Mouse (Mus musculus) liver, embryonic 14.5 days (tissue): ENCODE data around the gene Clybl. TPM values are rescaled to one million over a fixed set of nuclear protein-coding genes. Genes with fewer than 3 reads are reported as not detected.

Source experiments
- ATAC-seq: fragments of 200-750 bp; cut with Nextera tagmentation; 2 replicates; pipeline ENCODE4 v1.8.0; 2017; ENCODE audit warnings: moderate number of reproducible peaks, mild to moderate bottlenecking, moderate library complexity; ENCODE audit not compliant: insufficient read depth
- DNase-seq, 3 experiments: peaks; one replicate each; pipeline ENCODE4 v3.0.0-alpha.2; 2012 to 2013; ENCODE audit warnings: low read depth in 3 of 3, low spot score in 3 of 3
- H3K27ac ChIP-seq: fragments of 300-500 bp; sonication (generic); 2 replicates; pipeline ENCODE4 v1.5.1; 2014; ENCODE audit warnings: moderate library complexity, mild to moderate bottlenecking, control low read depth, inconsistent platforms
- H3K27me3 ChIP-seq: fragments of 300-500 bp; sonication (generic); 2 replicates; pipeline ENCODE4 v1.6.1; 2014; ENCODE audit warnings: mild to moderate bottlenecking, low read length, moderate library complexity; ENCODE audit not compliant: control insufficient read depth, insufficient read depth
- H3K36me3 ChIP-seq: fragments of 300-500 bp; sonication (generic); replicated peaks from 2 replicates; pipeline ENCODE4 v1.6.1; 2014; ENCODE audit warnings: low read depth; ENCODE audit not compliant: control insufficient read depth, insufficient read depth
- H3K4me1 ChIP-seq, 2 experiments: fragments of 200-500 bp in 1 of 2; fragments of 300-500 bp in 1 of 2; sonication (generic) in 1 of 2; replicated peaks; 2 replicates each; pipeline ENCODE4 v1.6.1; 2012 to 2014; ENCODE audit warnings: antibody characterized with exemption in 1 of 2, inconsistent platforms in 1 of 2, low read length in 1 of 2; ENCODE audit not compliant: control insufficient read depth in 2 of 2, insufficient read depth in 2 of 2
- H3K4me2 ChIP-seq: fragments of 300-500 bp; sonication (generic); 2 replicates; pipeline ENCODE4 v1.6.1; 2014; ENCODE audit warnings: low read depth, mild to moderate bottlenecking, control low read depth, moderate library complexity
- H3K4me3 ChIP-seq, 2 experiments: fragments of 200-500 bp in 1 of 2; fragments of 300-500 bp in 1 of 2; sonication (generic) in 1 of 2; 2 replicates each; pipeline ENCODE4 v1.5.1; 2012 to 2014; ENCODE audit warnings: low read depth in 2 of 2, low read length in 2 of 2, mild to moderate bottlenecking in 2 of 2, control low read depth in 1 of 2, inconsistent platforms in 1 of 2, moderate library complexity in 1 of 2; ENCODE audit not compliant: insufficient read depth in 1 of 2
- H3K9ac ChIP-seq: fragments of 300-500 bp; sonication (generic); replicated peaks from 2 replicates; pipeline ENCODE4 v1.6.1; 2014; ENCODE audit warnings: mild to moderate bottlenecking, control low read depth, moderate library complexity
- H3K9me3 ChIP-seq: fragments of 300-500 bp; sonication (generic); 2 replicates; pipeline ENCODE4 v1.6.1; 2016; ENCODE audit warnings: low read length, mixed read lengths; ENCODE audit not compliant: control insufficient read depth
- CTCF ChIP-seq: IDR thresholded peaks from 2 replicates; pipeline ENCODE4 v1.5.1; 2016; ENCODE audit warnings: antibody characterized with exemption, low read depth, control low read depth
- EP300 ChIP-seq: IDR thresholded peaks from 2 replicates; pipeline ENCODE4 v1.6.1; 2016; ENCODE audit warnings: antibody characterized with exemption, low read depth
- WGBS: fragments of 180-500 bp; shearing (Covaris S2); extraction: QIAGEN DNeasy Blood & Tissue Kit; methylation state at CpG from one replicate; pipeline ENCODE4 v1.1.7; 2014; ENCODE audit not compliant: insufficient replicate concordance; 5-methylcytosine and 5-hydroxymethylcytosine counted together
- polyA plus RNA-seq, 2 experiments: library from polyadenylated mRNA; depleted of rRNA in 1 of 2; stranded (reverse) in 1 of 2; unstranded in 1 of 2; fragments of >200 nt; fragmentation: Nextera tagmentation in 1 of 2; extraction: Ambion mirVana in 1 of 2; gene quantifications; 2 replicates each; pipeline versions ENCODE4 v1.2.1 to v1.2.3; 2012 to 2014

The Clybl gene
- polyA plus RNA-seq, 2 experiments: 15.6 to 28.9 TPM

DNA sequence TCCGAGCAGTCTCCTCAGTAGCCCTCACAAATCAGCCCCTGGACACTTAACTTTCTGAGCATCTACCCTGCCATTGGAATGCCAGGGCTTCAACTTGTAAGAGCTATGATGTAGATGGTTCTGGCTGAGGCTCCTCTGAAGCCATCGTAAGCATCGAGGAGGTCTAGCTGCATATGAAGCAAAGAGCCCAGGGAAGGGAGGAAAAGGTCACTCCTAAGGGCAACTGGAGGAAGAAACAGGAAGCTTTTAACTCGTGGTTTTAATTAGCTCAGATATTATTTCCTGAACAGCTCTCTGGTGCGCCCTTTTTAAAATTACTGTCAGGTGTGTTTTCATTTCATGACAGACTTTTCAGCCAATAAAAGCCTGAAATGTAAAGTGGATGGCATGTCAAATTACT lies 190.5 kb downstream of the Clybl start:
- Histone ChIP-seq H3K9me3 (no peaks in the 10 kb centered on the region), H3K27ac (no peak overlapping the region), H3K27me3 (no peaks in the 10 kb centered on the region), H3K4me1 (no peaks in the 10 kb centered on the region), H3K4me3 (no peak overlapping the region), H3K4me2 (no peak overlapping the region), H3K9ac (no peak overlapping the region), H3K36me3 (no peaks in the 10 kb centered on the region)
- TF ChIP-seq EP300 (no peak), CTCF (no peak)
- 42% methylated on average over 5 of the region's 5 CpGs for WGBS
- ATAC-seq (no peak), DNase-seq (no peak)

GRCm38 (mm10) chr14:122373458-122373857 lies 192.0 kb downstream of the Clybl start:
- TF ChIP-seq EP300: no peak
- TF ChIP-seq CTCF: no peak
- 52% methylated on average over 19 of the region's 19 CpGs for WGBS
- H3K4me3 ChIP-seq: no peak overlapping the region
- H3K4me1 ChIP-seq: no peaks in the 10 kb centered on the region
- H3K4me2 ChIP-seq: no peak overlapping the region
- no peaks in the 10 kb centered on the region for H3K9me3 ChIP-seq
- H3K27me3 ChIP-seq: no peaks in the 10 kb centered on the region
- H3K36me3 ChIP-seq: no peaks in the 10 kb centered on the region
- ATAC-seq (no peak), DNase-seq (no peak)
- H3K9ac ChIP-seq: no peak overlapping the region
- no peak overlapping the region for H3K27ac ChIP-seq

DNA sequence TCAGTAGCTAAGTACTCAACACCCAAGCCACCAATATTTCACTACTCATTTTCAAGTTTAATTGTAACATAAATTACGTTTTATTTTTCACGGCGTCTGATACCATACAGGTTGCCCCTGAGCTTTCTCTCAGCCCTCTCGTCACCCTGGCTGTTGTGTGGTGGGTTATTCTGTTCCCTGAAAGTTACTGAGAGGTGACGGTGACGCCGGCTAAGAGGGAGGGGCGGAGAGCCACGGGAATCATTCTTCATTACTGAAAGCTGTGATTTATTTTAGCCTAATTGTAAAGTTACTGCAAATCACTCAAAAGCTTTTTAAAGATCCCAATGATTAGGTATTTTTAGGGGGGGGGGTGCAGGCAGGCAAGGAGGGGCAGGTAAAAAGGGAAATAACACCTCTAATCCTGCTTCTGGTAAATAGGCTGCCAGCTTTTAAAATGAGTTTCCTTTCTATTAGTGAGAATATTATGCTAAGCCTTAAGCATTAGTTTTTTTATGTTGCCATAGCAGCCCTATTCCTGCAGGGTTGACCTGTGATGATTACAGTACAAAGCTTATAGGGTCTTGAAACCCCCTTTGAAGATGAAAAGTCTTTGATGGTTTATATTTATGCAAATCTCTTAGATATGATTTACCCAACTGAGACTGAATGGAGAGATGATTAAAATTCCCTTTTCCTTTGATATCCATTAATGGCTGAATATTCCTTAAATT lies 192.9 kb downstream of the Clybl start:
- Histone ChIP-seq H3K27ac (no peak overlapping the region), H3K9me3 (no peaks in the 10 kb centered on the region), H3K36me3 (no peaks in the 10 kb centered on the region), H3K4me1 (no peaks in the 10 kb centered on the region), H3K27me3 (no peaks in the 10 kb centered on the region), H3K4me2 (no peak overlapping the region), H3K9ac (no peak overlapping the region), H3K4me3 (no peak overlapping the region)
- no peak for ATAC-seq
- no peak for DNase-seq
- 30% methylated on average over 9 of the region's 9 CpGs for WGBS
- TF ChIP-seq CTCF: no peak
- no peak for TF ChIP-seq EP300

- Histone ChIP-seq H3K4me1 (no peaks in the 10 kb centered on the region), H3K27me3 (no peaks in the 10 kb centered on the region), H3K9me3 (no peaks in the 10 kb centered on the region), H3K27ac (no peak overlapping the region), H3K4me3 (no peak overlapping the region), H3K4me2 (no peak overlapping the region), H3K9ac (no peak overlapping the region), H3K36me3 (no peaks in the 10 kb centered on the region)
- DNase-seq (no peak), ATAC-seq (no peak)
- 52% methylated on average over 12 of the region's 12 CpGs for WGBS
- TF ChIP-seq CTCF (no peak), EP300 (no peak)
Observed at GRCm38 (mm10) chr14:122375070-122375811, 193.7 kb downstream of the Clybl start.

DNA sequence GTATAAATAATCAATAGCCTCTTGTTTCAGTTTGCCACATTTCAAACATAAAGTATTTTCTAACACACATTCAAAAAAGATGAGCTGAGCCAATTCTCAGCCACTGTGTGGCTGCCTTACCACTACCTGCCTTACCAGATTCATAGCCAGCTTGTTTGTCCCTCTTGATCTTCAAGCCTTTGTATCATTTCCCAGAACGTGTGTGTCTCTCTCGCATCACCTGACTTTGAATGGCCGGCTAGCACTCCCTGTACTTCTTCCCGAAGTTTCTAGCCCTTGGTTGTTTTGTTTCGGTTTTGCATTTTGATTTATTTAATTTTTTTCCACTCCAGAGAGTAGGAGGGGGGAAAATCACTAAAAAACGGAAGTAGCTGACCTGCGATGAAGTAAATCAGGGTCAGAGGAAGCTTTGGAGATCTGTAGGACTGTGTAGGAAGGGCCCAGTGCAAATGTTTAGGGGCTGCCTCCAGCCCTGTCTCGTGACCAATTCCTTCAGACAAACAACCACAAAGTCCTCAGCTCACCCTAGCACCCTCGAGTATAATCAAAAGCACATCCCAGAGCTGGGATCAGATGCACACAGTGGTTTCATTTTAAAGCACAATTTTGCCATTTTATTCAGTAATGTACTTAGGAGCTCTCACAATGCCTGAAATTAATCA lies 195.1 kb downstream of the Clybl start:
- Histone ChIP-seq H3K9ac (no peak overlapping the region), H3K4me2 (no peak overlapping the region), H3K27me3 (no peaks in the 10 kb centered on the region), H3K36me3 (no peaks in the 10 kb centered on the region), H3K9me3 (no peaks in the 10 kb centered on the region), H3K4me1 (no peaks in the 10 kb centered on the region), H3K27ac (no peak overlapping the region), H3K4me3 (no peak overlapping the region)
- 57% methylated on average over 9 of the region's 9 CpGs for WGBS
- TF ChIP-seq CTCF: no peak
- ATAC-seq (no peak), DNase-seq (no peak)
